Mouse (Mus musculus): ENCODE measurements around the gene 1810009A15Rik. TPM values are rescaled to one million over a fixed set of nuclear protein-coding genes. Genes with fewer than 3 reads are reported as not detected.

The 1810009A15Rik gene
- polyA plus RNA-seq, 1 experiment, result 175 TPM

DNA sequence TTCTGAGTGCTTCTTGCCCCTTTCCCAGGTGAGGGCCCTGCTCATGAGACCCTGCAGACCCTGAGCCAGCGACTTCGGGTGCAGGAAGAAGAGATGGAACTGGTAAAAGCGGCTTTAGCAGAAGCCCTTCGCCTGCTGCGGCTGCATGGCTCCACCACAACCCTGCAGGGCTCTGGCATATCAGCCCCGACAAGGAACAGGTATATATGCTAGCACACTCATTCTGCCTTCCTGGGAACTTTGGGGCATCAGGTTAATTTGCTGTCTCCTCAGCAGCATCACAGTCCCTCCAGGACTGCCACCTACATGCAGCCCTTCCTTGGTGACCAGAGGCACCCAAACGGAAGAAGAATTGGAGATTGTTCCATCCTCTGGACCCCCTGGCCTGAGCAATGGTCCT is 42.1 kb downstream of the 1810009A15Rik start:
- H3K36me3 ChIP-seq (ENCODE audit: control insufficient read depth, insufficient read depth), result peaks cover 25% of the 10 kb centered on the region
- TF ChIP-seq MAX (IDR thresholded peaks at IDR 0.05) (no peak), CEBPB (IDR thresholded peaks at IDR 0.05; ENCODE audit: low read depth) (no peak), MYOG (IDR thresholded peaks at IDR 0.05; ENCODE audit: control insufficient read depth, extremely low read depth, insufficient read length) (no peak), MYOD1 (IDR thresholded peaks at IDR 0.05; ENCODE audit: control insufficient read depth, insufficient read length, low read depth) (no peak)
- peaks cover 10% of the 10 kb centered on the region for H3K79me3 ChIP-seq (ENCODE audit: low read depth)
- H3K4me3 ChIP-seq (ENCODE audit: insufficient read depth, poor library complexity, severe bottlenecking), result no peak overlapping the region
- peak overlapping the region; percentile 73 for H3ac ChIP-seq (ENCODE audit: control insufficient read depth, insufficient read length, low read depth)
- H3K27me3 ChIP-seq (ENCODE audit: control insufficient read depth, insufficient read depth, insufficient read length), result no peaks in the 10 kb centered on the region
- peaks cover 17% of the 10 kb centered on the region for H3K79me2 ChIP-seq (ENCODE audit: control insufficient read depth, insufficient read depth)

DNA sequence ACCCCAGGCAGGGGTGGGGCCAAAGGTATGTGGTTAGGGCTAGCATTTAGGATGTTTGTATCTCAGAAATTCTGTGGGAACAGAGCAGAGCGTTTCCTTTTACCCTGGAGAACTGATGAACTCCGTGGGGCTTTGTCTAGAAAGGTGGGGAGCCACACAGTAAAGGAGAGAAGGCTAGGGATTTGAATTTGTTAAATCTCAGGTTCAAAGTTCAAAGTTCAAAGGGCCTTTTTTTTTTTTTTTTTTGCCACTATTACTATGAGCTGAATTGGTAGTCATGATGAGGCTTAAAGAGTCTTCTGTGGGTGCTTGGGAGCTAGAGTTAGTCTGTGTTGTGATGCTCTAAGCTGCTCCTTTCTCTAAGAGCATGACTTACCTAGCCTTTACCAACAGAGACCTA is 48.1 kb downstream of the 1810009A15Rik start:
- Histone ChIP-seq H3K4me3 (ENCODE audit: insufficient read depth, poor library complexity, severe bottlenecking) (no peak overlapping the region), H3ac (ENCODE audit: control insufficient read depth, insufficient read length, low read depth) (no peak overlapping the region), H3K79me3 (ENCODE audit: low read depth) (peaks cover 1% of the 10 kb centered on the region), H3K36me3 (ENCODE audit: control insufficient read depth, insufficient read depth) (peaks cover 59% of the 10 kb centered on the region), H3K27me3 (ENCODE audit: control insufficient read depth, insufficient read depth, insufficient read length) (no peaks in the 10 kb centered on the region), H3K79me2 (ENCODE audit: control insufficient read depth, insufficient read depth) (peaks cover 7% of the 10 kb centered on the region)
- TF ChIP-seq MAX (IDR thresholded peaks at IDR 0.05) (no peak), MYOG (IDR thresholded peaks at IDR 0.05; ENCODE audit: control insufficient read depth, extremely low read depth, insufficient read length) (no peak), MYOD1 (IDR thresholded peaks at IDR 0.05; ENCODE audit: control insufficient read depth, insufficient read length, low read depth) (no peak), FOSL1 (IDR thresholded peaks at IDR 0.05; ENCODE audit: insufficient read depth, low read length, poor library complexity, severe bottlenecking) (no peak), CTCF (IDR thresholded peaks at IDR 0.05; ENCODE audit: control insufficient read depth, insufficient read depth, insufficient read length) (no peak), CEBPB (IDR thresholded peaks at IDR 0.05; ENCODE audit: low read depth) (no peak), USF1 (IDR thresholded peaks at IDR 0.05; ENCODE audit: low read depth) (no peak)

Small RNA genes lying within 50 kb of the gene (microRNA-seq; reads per million reads assigned to microRNA genes)
- gene Mir5136 (ENCODE audit: borderline microRNAs expressed), result not detected

Other genes with a start within 250 kb of the 1810009A15Rik start
- gene Chrm1, start 225.1 kb upstream of the 1810009A15Rik start, polyA plus RNA-seq (2012; fragmentation: generic; extraction: Trizol), result not detected
- gene Slc3a2, start 165.5 kb upstream of the 1810009A15Rik start, polyA plus RNA-seq (2012; fragmentation: generic; extraction: Trizol), result 207 TPM
- gene Wdr74, start 153.0 kb upstream of the 1810009A15Rik start, polyA plus RNA-seq (2012; fragmentation: generic; extraction: Trizol), result 116 TPM
- 1.7 TPM for gene 1700092M07Rik, start 148.1 kb upstream of the 1810009A15Rik start, polyA plus RNA-seq (2012; fragmentation: generic; extraction: Trizol)
- 32.9 TPM for gene Stx5a, start 147.4 kb upstream of the 1810009A15Rik start, polyA plus RNA-seq (2012; fragmentation: generic; extraction: Trizol)
- 78.5 TPM for gene Nxf1, start 131.8 kb upstream of the 1810009A15Rik start, polyA plus RNA-seq (2012; fragmentation: generic; extraction: Trizol)
- gene Tmem223, start 117.9 kb upstream of the 1810009A15Rik start, polyA plus RNA-seq (2012; fragmentation: generic; extraction: Trizol), result 58.2 TPM
- 28.7 TPM for gene Tmem179b, start 114.4 kb upstream of the 1810009A15Rik start, polyA plus RNA-seq (2012; fragmentation: generic; extraction: Trizol)
- 28.5 TPM for gene Taf6l, start 102.4 kb upstream of the 1810009A15Rik start, polyA plus RNA-seq (2012; fragmentation: generic; extraction: Trizol)
- gene Polr2g, start 90.3 kb upstream of the 1810009A15Rik start, polyA plus RNA-seq (2012; fragmentation: generic; extraction: Trizol), result 178 TPM
- 3.6 TPM for gene Zbtb3, start 86.3 kb upstream of the 1810009A15Rik start, polyA plus RNA-seq (2012; fragmentation: generic; extraction: Trizol)
- 17.7 TPM for gene Ttc9c, start 69.5 kb upstream of the 1810009A15Rik start, polyA plus RNA-seq (2012; fragmentation: generic; extraction: Trizol)
- gene Hnrnpul2, start 68.8 kb upstream of the 1810009A15Rik start, polyA plus RNA-seq (2012; fragmentation: generic; extraction: Trizol), result 45.5 TPM
- 0.54 TPM for gene AC129217.1, start 59.1 kb upstream of the 1810009A15Rik start, polyA plus RNA-seq (2012; fragmentation: generic; extraction: Trizol)
- gene Bscl2, start 51.4 kb upstream of the 1810009A15Rik start, polyA plus RNA-seq (2012; fragmentation: generic; extraction: Trizol), result 5.4 TPM
- 0.20 TPM for gene Gng3, start 49.7 kb upstream of the 1810009A15Rik start, polyA plus RNA-seq (2012; fragmentation: generic; extraction: Trizol)
- gene Lrrn4cl, start 38.1 kb upstream of the 1810009A15Rik start, polyA plus RNA-seq (2012; fragmentation: generic; extraction: Trizol), result 0.25 TPM
- 169 TPM for gene Ubxn1, start 17.4 kb upstream of the 1810009A15Rik start, polyA plus RNA-seq (2012; fragmentation: generic; extraction: Trizol)
- gene Uqcc3, start 7.9 kb upstream of the 1810009A15Rik start, polyA plus RNA-seq (2012; fragmentation: generic; extraction: Trizol), result 34.4 TPM
- gene Lbhd1, start 5.1 kb upstream of the 1810009A15Rik start, polyA plus RNA-seq (2012; fragmentation: generic; extraction: Trizol), result 8.6 TPM
- gene Gm49403, start 4.9 kb upstream of the 1810009A15Rik start, polyA plus RNA-seq (2012; fragmentation: generic; extraction: Trizol), result not detected
- 0.61 TPM for gene Gm49416, start 73 bp downstream of the 1810009A15Rik start, polyA plus RNA-seq (2012; fragmentation: generic; extraction: Trizol)
- gene Ints5, start 4.2 kb downstream of the 1810009A15Rik start, polyA plus RNA-seq (2012; fragmentation: generic; extraction: Trizol), result 48.0 TPM
- gene Ganab, start 9.2 kb downstream of the 1810009A15Rik start, polyA plus RNA-seq (2012; fragmentation: generic; extraction: Trizol), result 117 TPM
- gene B3gat3, start 31.5 kb downstream of the 1810009A15Rik start, polyA plus RNA-seq (2012; fragmentation: generic; extraction: Trizol), result 60.1 TPM
- gene Rom1, start 40.5 kb downstream of the 1810009A15Rik start, polyA plus RNA-seq (2012; fragmentation: generic; extraction: Trizol), result 10.4 TPM
- gene Eml3, start 40.7 kb downstream of the 1810009A15Rik start, polyA plus RNA-seq (2012; fragmentation: generic; extraction: Trizol), result 28.7 TPM
- 109 TPM for gene Mta2, start 53.0 kb downstream of the 1810009A15Rik start, polyA plus RNA-seq (2012; fragmentation: generic; extraction: Trizol)
- 24.2 TPM for gene Tut1, start 65.0 kb downstream of the 1810009A15Rik start, polyA plus RNA-seq (2012; fragmentation: generic; extraction: Trizol)
- gene Eef1g, start 78.2 kb downstream of the 1810009A15Rik start, polyA plus RNA-seq (2012; fragmentation: generic; extraction: Trizol), result 1,028 TPM
- gene Ahnak, start 100.4 kb downstream of the 1810009A15Rik start, polyA plus RNA-seq (2012; fragmentation: generic; extraction: Trizol), result 86.8 TPM
- gene Scgb1a1, start 199.1 kb downstream of the 1810009A15Rik start, polyA plus RNA-seq (2012; fragmentation: generic; extraction: Trizol), result not detected
- 4.1 TPM for gene Asrgl1, start 246.8 kb downstream of the 1810009A15Rik start, polyA plus RNA-seq (2012; fragmentation: generic; extraction: Trizol)

Measured in C2C12 (cell line).